Mouse (Mus musculus) midbrain, embryonic 13.5 days (tissue): ENCODE measurements around the gene Krtap5-1. TPM values are rescaled to one million over a fixed set of nuclear protein-coding genes. Genes with fewer than 3 reads are reported as not detected.
"Not testable (repeated sequence)": the region's sequence is repeated elsewhere in the genome, so short reads cannot be mapped to it uniquely, and the experiment has no call there.

Source experiments
- ATAC-seq: fragments of 200-750 bp; cut with Nextera tagmentation; 2 replicates; pipeline ENCODE4 v1.8.0; 2017; ENCODE audit warnings: mild to moderate bottlenecking, moderate TSS enrichment, moderate library complexity
- H3K27ac ChIP-seq: fragments of 300-500 bp; sonication (generic); 2 replicates; pipeline ENCODE4 v1.5.1; 2015; ENCODE audit warnings: inconsistent platforms, mild to moderate bottlenecking, moderate library complexity
- H3K27me3 ChIP-seq: fragments of 300-500 bp; sonication (generic); 2 replicates; pipeline ENCODE4 v1.6.1; 2015; ENCODE audit warnings: mild to moderate bottlenecking, inconsistent platforms
- H3K36me3 ChIP-seq: fragments of 300-500 bp; sonication (generic); 2 replicates; pipeline ENCODE4 v1.6.1; 2015; ENCODE audit warnings: mild to moderate bottlenecking, inconsistent platforms
- H3K4me1 ChIP-seq: fragments of 300-500 bp; sonication (generic); replicated peaks from 2 replicates; pipeline ENCODE4 v1.6.1; 2015; ENCODE audit warnings: inconsistent platforms
- H3K4me2 ChIP-seq: fragments of 300-500 bp; sonication (generic); replicated peaks from 2 replicates; pipeline ENCODE4 v1.6.1; 2015; ENCODE audit warnings: moderate library complexity, mild to moderate bottlenecking, inconsistent platforms
- H3K4me3 ChIP-seq: fragments of 300-500 bp; sonication (generic); replicated peaks from 2 replicates; pipeline ENCODE4 v1.5.1; 2015; ENCODE audit warnings: mild to moderate bottlenecking, inconsistent platforms
- H3K9ac ChIP-seq: fragments of 300-500 bp; sonication (generic); replicated peaks from 2 replicates; pipeline ENCODE4 v1.6.1; 2015; ENCODE audit warnings: mild to moderate bottlenecking, inconsistent platforms
- H3K9me3 ChIP-seq: fragments of 300-500 bp; sonication (generic); 2 replicates; pipeline ENCODE4 v1.6.1; 2016; ENCODE audit warnings: mild to moderate bottlenecking, inconsistent platforms
- WGBS: fragments of 180-500 bp; shearing (Covaris S2); methylation state at CpG from one replicate; pipeline ENCODE4 v1.1.7; 2015; 5-methylcytosine and 5-hydroxymethylcytosine counted together
- polyA plus RNA-seq: library from polyadenylated mRNA; unstranded; fragments of >200 nt; fragmentation: Nextera tagmentation; extraction: Ambion mirVana; gene quantifications from 2 replicates; pipeline ENCODE4 v1.2.1, GENCODE M21; 2015

Gene Krtap5-1
- polyA plus RNA-seq, 1 experiment from 2014 or later, result not detected

GRCm38 (mm10) chr7:142293851-142294250, 3.1 kb downstream of the Krtap5-1 start:
- H3K4me2 ChIP-seq, H3K4me3 ChIP-seq, H3K9ac ChIP-seq, H3K27me3 ChIP-seq, H3K27ac ChIP-seq, H3K36me3 ChIP-seq, H3K9me3 ChIP-seq, H3K4me1 ChIP-seq: not testable (repeated sequence)
- ATAC-seq, result 0 out of 2 replicates have a peak, but pooled peaks have one; percentile 34
- WGBS, result 0% methylated on average over 2 of the region's 2 CpGs

GRCm38 (mm10) chr7:142285910-142286612, 10.9 kb downstream of the Krtap5-1 start:
- not testable (repeated sequence) for ATAC-seq, H3K36me3 ChIP-seq, H3K4me3 ChIP-seq, H3K9ac ChIP-seq, H3K4me2 ChIP-seq, H3K9me3 ChIP-seq, H3K27ac ChIP-seq
- Histone ChIP-seq H3K4me1 (peaks cover 19% of the 10 kb centered on the region), H3K27me3 (peaks cover 19% of the 10 kb centered on the region)
- WGBS, result 86% methylated on average over 9 of the region's 9 CpGs

GRCm38 (mm10) chr7:142285130-142285835, 11.6 kb downstream of the Krtap5-1 start:
- 21% methylated on average over 23 of the region's 23 CpGs for WGBS
- peak; percentile 84 for ATAC-seq
- H3K27ac ChIP-seq, result peak overlapping the region; percentile 71

GRCm38 (mm10) chr7:142284615-142285080, 12.3 kb downstream of the Krtap5-1 start:
- Histone ChIP-seq H3K9me3 (no peaks in the 10 kb centered on the region), H3K4me3 (peak overlapping the region; percentile 57), H3K27me3 (peaks cover 19% of the 10 kb centered on the region), H3K9ac (peak overlapping the region; percentile 70), H3K27ac (peak overlapping the region; percentile 71), H3K4me2 (peak overlapping the region; percentile 87), H3K36me3 (no peaks in the 10 kb centered on the region), H3K4me1 (peaks cover 19% of the 10 kb centered on the region)
- under 1% methylated on average over 19 of the region's 19 CpGs for WGBS
- ATAC-seq, result peak; percentile 88

More at GRCm38 (mm10) chr7:142285130-142285835, 11.6 kb downstream of the Krtap5-1 start:
- peaks cover 19% of the 10 kb centered on the region for H3K4me1 ChIP-seq
- peak overlapping the region; percentile 57 for H3K4me3 ChIP-seq
- H3K36me3 ChIP-seq, result no peaks in the 10 kb centered on the region
- H3K27me3 ChIP-seq, result peaks cover 19% of the 10 kb centered on the region
- peak overlapping the region; percentile 53 for H3K9ac ChIP-seq
- H3K4me2 ChIP-seq, result peak overlapping the region; percentile 87
- no peaks in the 10 kb centered on the region for H3K9me3 ChIP-seq

- Histone ChIP-seq H3K27ac (peak overlapping the region; percentile 71), H3K36me3 (no peaks in the 10 kb centered on the region), H3K27me3 (peaks cover 19% of the 10 kb centered on the region), H3K4me3 (peak overlapping the region; percentile 57), H3K4me1 (peaks cover 19% of the 10 kb centered on the region), H3K9ac (peak overlapping the region; percentile 70), H3K4me2 (peak overlapping the region; percentile 87), H3K9me3 (no peaks in the 10 kb centered on the region)
- under 1% methylated on average over 38 of the region's 38 CpGs for WGBS
- ATAC-seq, result peak; percentile 79
These were observed 12.8 kb downstream of the Krtap5-1 start for GRCm38 (mm10) chr7:142284023-142284591.

GRCm38 (mm10) chr7:142282847-142283246, 14.1 kb downstream of the Krtap5-1 start:
- 23% methylated on average over 2 of the region's 2 CpGs for WGBS
- H3K9ac ChIP-seq, ATAC-seq: not testable (repeated sequence)

GRCm38 (mm10) chr7:142279291-142279690, 17.6 kb downstream of the Krtap5-1 start:
- H3K4me2 ChIP-seq, H3K27ac ChIP-seq, ATAC-seq, H3K9ac ChIP-seq, H3K4me3 ChIP-seq, H3K9me3 ChIP-seq, H3K36me3 ChIP-seq: not testable (repeated sequence)
- Histone ChIP-seq H3K27me3 (peaks cover 19% of the 10 kb centered on the region), H3K4me1 (peaks cover 11% of the 10 kb centered on the region)
- WGBS, result 72% methylated on average over 1 of the region's 1 CpGs

More at GRCm38 (mm10) chr7:142282847-142283246, 14.1 kb downstream of the Krtap5-1 start:
- H3K27ac ChIP-seq, H3K36me3 ChIP-seq, H3K4me2 ChIP-seq, H3K9me3 ChIP-seq, H3K4me3 ChIP-seq: not testable (repeated sequence)
- peaks cover 19% of the 10 kb centered on the region for H3K27me3 ChIP-seq
- peaks cover 19% of the 10 kb centered on the region for H3K4me1 ChIP-seq

GRCm38 (mm10) chr7:142278183-142278582, 18.7 kb downstream of the Krtap5-1 start:
- not testable (repeated sequence) for H3K36me3 ChIP-seq, H3K9ac ChIP-seq, H3K4me3 ChIP-seq, H3K9me3 ChIP-seq, H3K4me1 ChIP-seq, H3K4me2 ChIP-seq, H3K27ac ChIP-seq
- ATAC-seq, result peak; percentile 45; the same call in 1 of the 2 replicates
- H3K27me3 ChIP-seq, result peaks cover 15% of the 10 kb centered on the region
- 2% methylated on average over 3 of the region's 3 CpGs for WGBS

GRCm38 (mm10) chr7:142274263-142274662, 22.7 kb downstream of the Krtap5-1 start, which contains the start of gene Gm4559:
Gene Gm4559 (minus strand): TSS chr7:142274363.
- not testable (repeated sequence) for H3K4me1 ChIP-seq, H3K9ac ChIP-seq, H3K4me2 ChIP-seq, H3K4me3 ChIP-seq, H3K27ac ChIP-seq, H3K9me3 ChIP-seq, H3K36me3 ChIP-seq, H3K27me3 ChIP-seq, ATAC-seq

- not testable (repeated sequence) for H3K9ac ChIP-seq, H3K36me3 ChIP-seq, H3K27me3 ChIP-seq, H3K4me2 ChIP-seq, H3K4me1 ChIP-seq, H3K27ac ChIP-seq, H3K4me3 ChIP-seq, H3K9me3 ChIP-seq, ATAC-seq
- WGBS, result 80% methylated on average over 1 of the region's 1 CpGs
These were observed 38.7 kb downstream of the Krtap5-1 start, which contains the start of gene Gm2431 for GRCm38 (mm10) chr7:142258254-142258653. Gene Gm2431 (minus strand): TSS chr7:142258354.

GRCm38 (mm10) chr7:142255517-142255916, 41.4 kb downstream of the Krtap5-1 start:
- Histone ChIP-seq H3K36me3 (no peaks in the 10 kb centered on the region), H3K9ac (no peak overlapping the region), H3K4me3 (no peak overlapping the region), H3K4me2 (no peak overlapping the region), H3K27me3 (0 out of 2 replicates have a peak, but pooled peaks cover 2% of the 10 kb centered on the region), H3K27ac (no peak overlapping the region), H3K4me1 (no peaks in the 10 kb centered on the region), H3K9me3 (no peaks in the 10 kb centered on the region)
- 0% methylated on average over 2 of the region's 2 CpGs for WGBS
- ATAC-seq, result 0 out of 2 replicates have a peak, but pooled peaks have one; percentile 56

- no peak overlapping the region for H3K27ac ChIP-seq
- no peak overlapping the region for H3K9ac ChIP-seq
- no peaks in the 10 kb centered on the region for H3K9me3 ChIP-seq
- no peaks in the 10 kb centered on the region for H3K36me3 ChIP-seq
- no peak overlapping the region for H3K4me3 ChIP-seq
- WGBS, result 0% methylated on average over 1 of the region's 1 CpGs
- no peak for ATAC-seq
- H3K27me3 ChIP-seq, result 0 out of 2 replicates have a peak, but pooled peaks cover 2% of the 10 kb centered on the region
- no peak overlapping the region for H3K4me2 ChIP-seq
- H3K4me1 ChIP-seq, result no peaks in the 10 kb centered on the region
These were observed 47.1 kb downstream of the Krtap5-1 start for GRCm38 (mm10) chr7:142249824-142250223.
